Mouse (Mus musculus) stomach, embryonic 16.5 days (tissue): ENCODE data around the gene Pld5. TPM values are rescaled to one million over a fixed set of nuclear protein-coding genes. Genes with fewer than 3 reads are reported as not detected.

ENCODE experiments used
- ATAC-seq: fragments of 200-750 bp; cut with Nextera tagmentation; 2 replicates; pipeline ENCODE4 v1.8.0; 2017; ENCODE audit warnings: moderate number of reproducible peaks, moderate TSS enrichment; ENCODE audit not compliant: insufficient read depth, low FRiP score
- H3K27ac ChIP-seq: fragments of 300-500 bp; sonication (generic); 2 replicates; pipeline ENCODE4 v1.5.1; 2014; ENCODE audit warnings: low read length
- H3K27me3 ChIP-seq: fragments of 300-500 bp; sonication (generic); 2 replicates; pipeline ENCODE4 v1.6.1; 2014; ENCODE audit warnings: low read length, control low read depth, mixed read lengths; ENCODE audit not compliant: control insufficient read depth, insufficient read depth
- H3K36me3 ChIP-seq: fragments of 300-500 bp; sonication (generic); 2 replicates; pipeline ENCODE4 v1.6.1; 2014; ENCODE audit warnings: low read length; ENCODE audit not compliant: control insufficient read depth, insufficient read depth
- H3K4me1 ChIP-seq: fragments of 300-500 bp; sonication (generic); 2 replicates; pipeline ENCODE4 v1.6.1; 2014; ENCODE audit warnings: low read length, control low read depth, mixed read lengths; ENCODE audit not compliant: control insufficient read depth, insufficient read depth
- H3K4me2 ChIP-seq: fragments of 300-500 bp; sonication (generic); 2 replicates; pipeline ENCODE4 v1.6.1; 2014; ENCODE audit warnings: low read depth, low read length, mixed read lengths
- H3K4me3 ChIP-seq: fragments of 300-500 bp; sonication (generic); replicated peaks from 2 replicates; pipeline ENCODE4 v1.5.1; 2014; ENCODE audit warnings: mild to moderate bottlenecking, low read length
- H3K9ac ChIP-seq: fragments of 300-500 bp; sonication (generic); 2 replicates; pipeline ENCODE4 v1.6.1; 2014; ENCODE audit warnings: low read length
- H3K9me3 ChIP-seq: fragments of 300-500 bp; sonication (generic); replicated peaks from 2 replicates; pipeline ENCODE4 v1.6.1; 2016; ENCODE audit warnings: low read length, control low read depth; ENCODE audit not compliant: control insufficient read depth
- WGBS: fragments of 180-500 bp; shearing (Covaris S2); extraction: QIAGEN DNeasy Blood & Tissue Kit; methylation state at CpG from one replicate; pipeline ENCODE4 v1.1.7; 2014; 5-methylcytosine and 5-hydroxymethylcytosine counted together
- polyA plus RNA-seq: library from polyadenylated mRNA; unstranded; fragments of >200 nt; fragmentation: Nextera tagmentation; extraction: Ambion mirVana; gene quantifications from 2 replicates; pipeline ENCODE4 v1.2.1, GENCODE M21; 2015

Pld5 gene
- polyA plus RNA-seq, 1 experiment from 2014 or later: 0.52 TPM

DNA sequence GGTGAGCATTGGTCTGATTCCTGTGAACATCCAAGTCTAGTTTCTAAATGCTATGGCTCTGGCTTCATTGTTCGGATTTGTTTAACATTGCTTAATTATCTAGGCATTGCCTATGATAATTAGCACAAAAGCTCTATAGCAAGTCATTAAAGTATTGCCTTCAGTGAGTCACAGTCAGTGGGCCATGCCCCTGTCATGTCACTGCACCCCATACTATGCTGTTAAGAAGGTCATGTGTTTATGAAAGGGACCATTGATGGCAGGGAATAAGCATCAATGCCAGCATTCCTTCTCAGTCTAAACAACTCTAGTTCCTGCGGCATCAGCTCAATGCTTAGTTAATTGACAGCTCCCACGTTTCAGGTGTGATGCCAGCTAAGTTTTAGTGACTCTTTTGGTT, 239.1 kb downstream of the Pld5 start:
- Histone ChIP-seq H3K27me3 (no peaks in the 10 kb centered on the region), H3K36me3 (no peaks in the 10 kb centered on the region), H3K9me3 (no peaks in the 10 kb centered on the region), H3K4me3 (no peak overlapping the region), H3K9ac (no peak overlapping the region), H3K27ac (no peak overlapping the region), H3K4me2 (no peak overlapping the region), H3K4me1 (no peaks in the 10 kb centered on the region)
- ATAC-seq: no peak
- WGBS: 60% methylated on average over 3 of the region's 3 CpGs

- Histone ChIP-seq H3K27ac (no peak overlapping the region), H3K9ac (no peak overlapping the region), H3K4me2 (no peak overlapping the region), H3K4me3 (no peak overlapping the region), H3K9me3 (no peaks in the 10 kb centered on the region), H3K36me3 (no peaks in the 10 kb centered on the region), H3K4me1 (no peaks in the 10 kb centered on the region), H3K27me3 (no peaks in the 10 kb centered on the region)
- no peak for ATAC-seq
- 80% methylated on average over 6 of the region's 6 CpGs for WGBS
Observed at GRCm38 (mm10) chr1:176034699-176035098, 240.4 kb downstream of the Pld5 start.

- H3K4me3 ChIP-seq: no peak overlapping the region
Observed at GRCm38 (mm10) chr1:176033698-176034097, 241.4 kb downstream of the Pld5 start.

GRCm38 (mm10) chr1:176029063-176029462, 246.0 kb downstream of the Pld5 start:
- Histone ChIP-seq H3K36me3 (no peaks in the 10 kb centered on the region), H3K9ac (no peak overlapping the region), H3K4me1 (no peaks in the 10 kb centered on the region), H3K4me2 (no peak overlapping the region), H3K27me3 (no peaks in the 10 kb centered on the region), H3K27ac (no peak overlapping the region), H3K4me3 (no peak overlapping the region), H3K9me3 (no peaks in the 10 kb centered on the region)
- no peak for ATAC-seq
- WGBS: 82% methylated on average over 1 of the region's 1 CpGs

More at GRCm38 (mm10) chr1:176033698-176034097, 241.4 kb downstream of the Pld5 start:
- H3K9ac ChIP-seq: no peak overlapping the region
- no peaks in the 10 kb centered on the region for H3K4me1 ChIP-seq
- H3K36me3 ChIP-seq: no peaks in the 10 kb centered on the region
- no peak for ATAC-seq
- H3K27me3 ChIP-seq: no peaks in the 10 kb centered on the region
- H3K9me3 ChIP-seq: no peaks in the 10 kb centered on the region
- WGBS: 59% methylated on average over 5 of the region's 5 CpGs
- H3K4me2 ChIP-seq: no peak overlapping the region
- no peak overlapping the region for H3K27ac ChIP-seq

DNA sequence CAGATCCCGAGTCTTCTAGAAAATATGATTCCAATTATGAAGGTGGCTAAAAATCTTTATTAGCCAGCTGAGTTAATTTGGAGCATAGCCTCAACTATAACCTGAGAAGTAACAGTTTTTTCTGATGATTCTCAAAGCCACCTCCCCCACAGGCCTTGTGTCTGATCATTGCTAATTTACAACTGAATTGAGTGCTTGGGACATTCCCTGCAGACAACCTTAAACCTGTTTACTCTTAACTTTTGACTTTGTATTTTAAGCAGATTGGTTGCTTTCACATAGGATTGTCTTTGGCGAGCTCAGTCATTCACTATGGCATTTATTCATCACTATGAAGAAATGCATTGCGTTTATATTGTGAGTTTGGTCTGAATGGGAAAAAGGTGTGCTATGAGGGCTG, 246.7 kb downstream of the Pld5 start:
- Histone ChIP-seq H3K4me1 (no peaks in the 10 kb centered on the region), H3K4me3 (no peak overlapping the region), H3K9me3 (no peaks in the 10 kb centered on the region), H3K36me3 (no peaks in the 10 kb centered on the region), H3K27ac (no peak overlapping the region), H3K9ac (no peak overlapping the region), H3K27me3 (no peaks in the 10 kb centered on the region), H3K4me2 (no peak overlapping the region)
- 65% methylated on average over 3 of the region's 3 CpGs for WGBS
- ATAC-seq: no peak

DNA sequence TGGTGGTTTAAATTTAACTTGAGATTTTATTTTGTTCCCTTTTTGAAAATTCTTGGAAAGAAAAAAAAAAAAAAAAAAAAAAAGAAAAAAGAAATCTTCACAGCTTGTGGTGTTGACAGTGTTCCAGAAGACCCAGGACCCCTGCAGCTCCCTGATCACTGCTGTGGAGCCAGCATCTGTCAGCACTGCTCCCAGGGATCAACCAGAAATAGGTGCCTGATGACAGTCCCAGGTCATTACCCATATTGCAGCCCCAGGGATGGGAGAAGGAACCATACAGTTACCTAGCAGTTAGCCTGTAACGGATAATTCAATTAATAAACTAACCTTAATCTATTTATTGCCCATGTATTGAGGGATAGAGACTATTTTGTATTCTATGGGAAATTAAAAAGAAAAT, 250.6 kb downstream of the Pld5 start:
- Histone ChIP-seq H3K36me3 (no peaks in the 10 kb centered on the region), H3K4me1 (no peaks in the 10 kb centered on the region), H3K9ac (no peak overlapping the region), H3K4me2 (no peak overlapping the region), H3K27ac (no peak overlapping the region), H3K27me3 (no peaks in the 10 kb centered on the region), H3K9me3 (no peaks in the 10 kb centered on the region), H3K4me3 (no peak overlapping the region)
- ATAC-seq: no peak
- 85% methylated on average over 1 of the region's 1 CpGs for WGBS

DNA sequence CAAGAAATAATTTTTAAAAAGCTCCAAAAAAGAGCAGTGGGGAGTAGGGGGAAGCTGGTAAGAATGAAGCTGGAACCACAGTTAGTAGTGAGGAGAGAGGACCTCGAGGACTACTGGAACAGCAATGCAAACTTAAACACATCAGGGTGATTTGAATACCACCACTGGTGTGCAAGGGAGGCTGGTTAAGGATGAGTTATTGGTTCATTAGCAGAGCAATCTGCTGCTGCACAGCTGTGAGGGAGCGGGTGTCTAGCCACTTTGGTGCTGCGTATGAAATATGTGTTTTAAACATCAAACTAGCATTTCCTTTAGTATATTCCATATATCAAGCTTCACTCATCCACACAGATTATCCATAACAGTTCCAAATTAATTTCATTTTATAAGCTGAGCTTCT, 256.6 kb downstream of the Pld5 start:
- H3K27me3 ChIP-seq: no peaks in the 10 kb centered on the region
- no peak overlapping the region for H3K9ac ChIP-seq
- no peak for ATAC-seq
- H3K36me3 ChIP-seq: no peaks in the 10 kb centered on the region
- WGBS: 88% methylated on average over 3 of the region's 3 CpGs
- no peaks in the 10 kb centered on the region for H3K4me1 ChIP-seq
- no peak overlapping the region for H3K27ac ChIP-seq
- H3K4me2 ChIP-seq: no peak overlapping the region
- no peaks in the 10 kb centered on the region for H3K9me3 ChIP-seq
- no peak overlapping the region for H3K4me3 ChIP-seq

- 63% methylated on average over 3 of the region's 3 CpGs for WGBS
- no peak for ATAC-seq
Observed at GRCm38 (mm10) chr1:176016076-176016475, 259.0 kb downstream of the Pld5 start.

GRCm38 (mm10) chr1:176013497-176014268, 261.4 kb downstream of the Pld5 start:
- no peaks in the 10 kb centered on the region for H3K9me3 ChIP-seq
- no peak overlapping the region for H3K4me2 ChIP-seq
- H3K27me3 ChIP-seq: no peaks in the 10 kb centered on the region
- H3K9ac ChIP-seq: no peak overlapping the region
- no peak overlapping the region for H3K27ac ChIP-seq
- 31% methylated on average over 3 of the region's 3 CpGs for WGBS
- no peak overlapping the region for H3K4me3 ChIP-seq
- no peak for ATAC-seq
- H3K36me3 ChIP-seq: no peaks in the 10 kb centered on the region
- no peaks in the 10 kb centered on the region for H3K4me1 ChIP-seq

More at GRCm38 (mm10) chr1:176016076-176016475, 259.0 kb downstream of the Pld5 start:
- H3K4me2 ChIP-seq: no peak overlapping the region
- H3K27me3 ChIP-seq: no peaks in the 10 kb centered on the region
- H3K9ac ChIP-seq: no peak overlapping the region
- no peaks in the 10 kb centered on the region for H3K9me3 ChIP-seq
- H3K27ac ChIP-seq: no peak overlapping the region
- no peaks in the 10 kb centered on the region for H3K36me3 ChIP-seq
- H3K4me3 ChIP-seq: no peak overlapping the region
- H3K4me1 ChIP-seq: no peaks in the 10 kb centered on the region
